Mouse (Mus musculus) layer of hippocampus, postnatal 10 days (tissue): ENCODE results near the gene Ccni. TPM values are rescaled to one million over a fixed set of nuclear protein-coding genes. Genes with fewer than 3 reads are reported as not detected.

Source experiments
- DNase-seq, 2 experiments: peaks; one replicate each; pipeline ENCODE4 v3.0.0; 2021; ENCODE audit warnings: low spot score in 2 of 2
- total RNA-seq, 2 experiments: library from RNA; stranded (reverse); gene quantifications; 2 replicates each; pipeline ENCODE4 v1.2.3; 2021

Ccni gene
- total RNA-seq, 2 experiments from 2014 or later: 358 to 363 TPM

DNA sequence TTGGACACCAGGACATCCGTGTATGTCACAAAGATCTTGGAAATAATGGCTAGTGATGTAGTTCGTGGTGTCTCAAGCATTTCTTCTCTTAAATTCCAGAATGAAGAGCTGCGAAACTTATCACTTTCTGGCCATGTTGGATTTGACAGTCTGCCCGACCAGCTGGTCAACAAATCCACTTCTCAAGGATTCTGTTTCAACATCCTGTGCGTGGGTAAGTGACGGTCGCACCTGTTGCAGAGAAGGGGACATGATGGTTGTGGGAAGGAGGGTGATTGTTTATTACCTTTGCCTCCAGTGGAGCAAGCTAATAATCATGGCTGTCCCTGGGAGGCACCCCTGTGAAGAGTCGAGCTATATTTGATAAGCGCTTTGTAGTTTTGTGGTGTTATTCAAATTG is 66.9 kb downstream of the Ccni start:
- no peak for DNase-seq

DNA sequence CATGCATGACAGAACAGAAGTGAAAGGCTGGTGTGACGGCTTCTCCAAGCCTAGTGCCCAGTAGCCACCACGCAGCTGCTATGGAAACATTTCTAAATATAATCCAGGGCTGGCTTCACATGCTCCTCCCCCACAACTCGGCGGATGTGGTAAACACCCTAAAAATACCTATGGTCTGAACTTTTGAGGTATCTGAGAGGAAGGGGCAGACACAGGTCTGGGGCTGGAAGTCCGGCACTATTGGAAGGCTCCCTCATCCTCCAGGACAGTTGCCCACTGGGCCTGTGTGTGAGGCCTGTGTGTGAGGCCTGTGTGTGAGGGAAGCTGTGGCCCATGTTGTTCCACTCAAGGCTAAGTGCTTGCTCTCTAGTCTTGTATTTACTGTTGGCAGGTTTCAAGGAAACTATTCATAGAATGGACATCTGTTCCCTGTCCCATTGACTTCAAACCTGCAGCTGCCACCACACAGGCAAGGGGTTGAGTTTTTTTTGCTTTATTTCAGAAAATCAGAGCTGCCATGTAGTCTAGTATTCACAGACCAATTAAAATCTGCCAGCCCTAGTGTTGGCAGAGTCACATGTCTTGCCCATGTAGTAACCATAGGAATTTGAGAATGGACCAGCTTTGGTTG is 69.2 kb downstream of the Ccni start:
- DNase-seq: no peak

DNA sequence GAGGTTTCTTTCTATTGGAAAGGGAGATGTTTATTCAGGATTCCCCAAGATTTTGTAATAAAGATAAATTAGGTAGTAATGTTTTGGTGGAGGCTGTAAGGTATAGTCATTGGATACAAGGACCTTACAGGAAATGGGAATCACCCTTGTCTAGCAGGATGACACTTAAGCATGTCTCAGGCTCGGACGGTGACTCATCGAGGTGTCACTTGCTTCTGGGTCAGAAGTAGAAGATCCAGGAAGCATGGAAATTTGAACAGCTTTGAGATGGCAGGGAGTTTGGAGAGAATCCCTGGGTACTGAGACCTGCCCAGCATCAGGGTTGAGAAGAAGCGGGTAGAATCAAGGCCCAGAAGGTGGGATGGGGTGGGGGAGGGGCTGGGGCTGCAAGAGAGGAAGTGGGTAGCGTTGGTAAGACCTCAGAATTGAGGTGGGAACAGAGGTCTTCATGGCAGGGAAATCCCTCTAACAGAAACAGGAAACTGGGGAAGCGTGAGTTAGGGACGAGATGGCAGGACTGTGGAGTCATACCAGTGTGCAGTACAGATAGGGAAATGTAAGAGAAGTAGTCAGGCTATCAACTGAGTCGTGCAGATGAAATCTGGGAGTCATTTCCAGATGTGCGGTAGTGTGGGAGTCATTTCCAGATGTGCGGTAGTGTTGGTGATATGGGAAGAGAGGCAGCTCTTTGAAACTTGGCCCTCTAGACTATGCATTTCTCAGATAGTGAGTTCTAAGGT is 70.8 kb downstream of the Ccni start:
- DNase-seq: no peak

DNA sequence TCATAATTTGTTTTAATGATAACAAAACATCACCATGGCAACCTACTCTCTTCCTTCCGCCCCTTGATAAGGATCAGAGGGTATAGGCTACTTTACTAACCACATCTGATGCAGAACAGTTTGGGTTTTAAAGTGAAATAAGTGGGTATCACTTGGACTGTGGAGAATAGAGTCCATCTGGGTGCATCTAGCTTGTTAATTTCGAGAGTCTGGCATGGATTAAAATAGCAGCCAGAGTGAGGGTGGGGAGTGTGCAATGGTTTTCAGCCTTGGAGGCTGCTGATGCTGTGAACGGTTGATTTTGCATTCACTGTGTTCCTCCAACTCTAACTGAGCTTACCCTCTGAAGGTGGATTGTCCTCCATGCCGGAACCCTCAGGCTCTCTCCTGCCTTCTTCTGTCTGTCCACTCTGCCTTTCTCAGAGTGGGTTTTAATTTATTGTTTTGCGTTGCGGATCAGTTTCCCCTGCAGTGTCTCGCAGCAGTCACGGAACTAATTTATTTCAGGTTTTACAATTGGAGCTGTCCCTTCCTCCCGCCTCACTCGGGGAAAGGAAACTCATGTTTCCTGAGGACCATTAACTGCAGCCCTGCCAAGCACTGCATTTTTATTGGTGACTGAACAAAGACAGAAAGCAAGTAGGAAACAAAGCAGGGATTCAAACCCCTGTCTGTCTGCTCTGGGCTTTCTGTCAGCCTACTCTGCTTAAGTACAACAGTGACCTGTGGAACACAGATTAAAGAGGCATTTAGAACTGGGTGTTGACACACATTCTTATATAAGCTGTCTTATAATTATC is 72.7 kb downstream of the Ccni start:
- no peak for DNase-seq

Other genes with a start within 250 kb of the Ccni start
- 1 to 10 TPM in 1 of 2 experiments, under 1 TPM in 1; 0.87 to 1.0 TPM for gene Sowahb, start 161.5 kb downstream of the Ccni start, total RNA-seq
- gene Sept11, start 113.1 kb downstream of the Ccni start, total RNA-seq: 100 to 1,000 TPM; 147 to 157 TPM
- gene 2010109A12Rik, start within 50 bp of the Ccni start, total RNA-seq: 1 to 10 TPM in 1 of 2 experiments, under 1 TPM in 1; 0.87 to 1.1 TPM
- 10 to 100 TPM; 42.6 to 52.7 TPM for gene Ccng2, start 60.8 kb upstream of the Ccni start, total RNA-seq